Mouse (Mus musculus) right cerebral cortex, adult 2 months (tissue): ENCODE measurements at regions not wholly inside any gene's neighbourhood (a gene's known extent, or its start where the extent isn't known, plus 50 kb on each side); places are given as distances from the start of the nearest gene placed in this dataset.
"Not testable (repeated sequence)": the region's sequence is repeated elsewhere in the genome, so short reads cannot be mapped to it uniquely, and the experiment has no call there.

Source experiments
- DNase-seq, 2 experiments: peaks; one replicate each; pipeline ENCODE4 v3.0.0; 2021 to 2022; ENCODE audit warnings: low spot score in 2 of 2

GRCm38 (mm10) chr1:117354624-117355023 lies 342.3 kb upstream of the Gm28363 start:
- DNase-seq, result no peak

DNA sequence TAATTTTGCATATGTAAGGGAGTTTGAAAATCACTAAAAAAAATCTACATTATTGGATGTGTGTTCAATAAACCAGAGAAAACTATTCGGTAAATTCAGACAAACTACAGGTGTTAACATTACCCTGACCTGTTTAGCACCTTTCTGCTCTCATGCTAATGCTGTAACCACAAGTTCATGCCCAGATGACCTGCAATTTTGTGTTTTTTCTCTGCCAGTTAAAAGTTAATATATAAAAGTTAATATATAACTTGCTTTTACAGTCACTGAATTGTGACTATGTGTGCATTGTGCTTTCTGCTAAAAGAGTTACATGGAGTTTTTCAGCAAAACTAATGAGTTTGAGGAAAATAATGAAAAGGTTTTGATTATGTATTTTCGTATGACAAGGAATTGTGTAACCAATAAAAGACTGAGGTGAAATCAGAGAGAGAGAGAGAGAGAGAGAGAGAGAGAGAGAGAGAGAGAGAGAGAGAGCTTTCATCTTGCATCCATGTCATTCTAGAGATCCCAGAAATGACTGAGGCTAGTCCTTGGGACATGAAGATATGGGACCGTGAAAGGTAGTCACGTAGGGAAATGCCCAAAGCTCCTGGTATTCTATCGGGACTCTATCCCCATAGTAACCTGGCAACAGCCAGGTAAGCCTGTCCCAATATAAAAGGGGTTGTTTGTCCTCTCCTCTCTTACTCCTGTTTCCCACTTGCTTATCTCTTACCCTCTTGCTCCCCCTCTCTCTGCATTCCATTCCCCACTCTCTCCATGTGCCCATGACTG lies 340.3 kb upstream of the Gm28363 start:
- no peak for DNase-seq

DNA sequence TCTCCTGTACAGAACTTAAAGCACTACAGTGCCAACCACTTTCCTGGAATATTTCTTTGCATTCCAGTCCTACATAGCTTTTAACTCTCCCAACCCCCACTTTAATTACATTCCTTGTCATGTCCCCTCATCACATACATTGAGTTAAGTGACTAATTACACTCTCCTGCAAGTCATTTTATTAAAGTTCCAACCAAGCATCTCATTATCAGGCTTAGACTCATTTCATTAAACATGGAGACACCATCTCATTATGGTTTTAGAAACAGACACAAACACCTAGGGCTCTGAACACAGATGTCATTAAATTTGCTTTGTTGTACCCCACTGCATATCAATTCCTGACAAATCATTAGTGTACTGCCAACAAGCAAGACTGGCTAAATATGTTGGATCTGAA lies 332.9 kb upstream of the Gm28363 start:
- DNase-seq, result no peak

DNA sequence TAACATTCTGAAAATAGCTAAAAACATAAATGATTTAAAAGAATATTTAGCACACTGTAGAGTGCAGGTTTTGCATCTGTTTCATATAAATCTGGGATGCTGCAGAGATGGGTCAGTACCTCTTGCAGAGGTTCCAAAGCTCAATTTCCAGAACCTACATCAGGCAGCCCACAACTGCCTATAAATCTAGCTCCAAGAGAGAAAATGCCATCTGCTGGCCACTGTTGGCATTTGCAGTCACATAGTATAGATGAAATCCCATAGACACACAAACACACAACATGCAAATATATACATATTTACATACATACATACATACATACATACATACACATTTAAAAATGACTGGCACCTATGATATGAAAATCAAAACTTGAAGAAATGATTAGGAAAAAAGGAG lies 284.6 kb upstream of the Gm28363 start:
- DNase-seq, result peak in 1 of 2 experiments; percentile 1

- no peak for DNase-seq
Observed at GRCm38 (mm10) chr1:117457736-117458135, 239.2 kb upstream of the Gm28363 start.

DNA sequence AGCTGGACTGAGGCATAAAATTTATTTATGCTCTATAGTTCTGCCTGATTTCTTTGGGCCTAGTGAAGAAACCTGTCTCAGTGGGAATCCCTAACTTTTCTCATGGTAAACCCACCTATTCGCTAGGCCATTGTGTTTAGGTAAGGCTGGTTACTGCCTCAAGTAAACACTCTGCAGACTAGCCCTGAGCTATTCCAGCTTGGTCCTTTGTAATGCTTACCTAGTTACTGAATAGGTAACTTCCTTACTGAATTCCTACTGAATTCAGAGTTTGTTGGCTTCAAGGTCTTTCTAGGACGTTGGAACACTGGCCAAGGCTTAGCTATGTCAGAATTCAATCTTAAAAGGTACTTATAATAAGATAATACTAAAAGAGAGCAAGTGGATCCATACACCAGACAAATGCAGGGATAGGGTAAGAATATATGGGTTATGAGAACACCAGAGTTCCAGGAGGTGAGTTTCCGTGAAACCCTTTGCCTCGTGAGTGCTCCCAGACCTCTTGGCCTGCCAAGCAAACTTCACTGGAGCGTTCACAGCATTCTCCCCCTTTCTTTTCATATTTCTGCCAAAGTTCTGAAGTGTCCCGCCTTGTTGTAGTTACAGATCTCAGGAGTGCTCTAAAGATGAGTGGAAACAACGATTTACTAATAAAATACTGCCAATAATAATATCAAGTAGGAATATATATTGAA lies 238.6 kb upstream of the Gm28363 start:
- DNase-seq, result not testable (repeated sequence)

DNA sequence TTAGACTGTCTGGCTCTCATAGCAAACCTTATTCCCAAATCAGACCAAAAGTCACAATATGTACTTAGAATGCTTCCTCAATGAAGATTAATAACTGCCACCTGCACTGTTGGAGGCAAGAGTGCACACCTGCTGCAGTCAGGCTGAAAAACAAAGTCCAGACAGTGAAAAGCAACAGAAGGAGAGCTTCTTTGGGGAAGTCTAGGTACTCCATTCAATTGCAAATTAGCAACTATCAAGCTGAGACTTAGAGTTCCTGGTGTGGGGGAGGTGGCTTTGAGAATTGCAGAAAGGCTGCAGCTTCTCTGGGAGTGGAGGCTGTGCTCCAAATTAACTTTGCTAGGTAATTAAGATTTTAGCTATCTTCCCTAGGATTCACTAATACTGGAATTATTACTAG lies 237.8 kb upstream of the Gm28363 start:
- peak in 1 of 2 experiments; percentile 4 for DNase-seq

- DNase-seq, result no peak
Observed at GRCm38 (mm10) chr1:117490176-117490575, 206.8 kb upstream of the Gm28363 start.

DNA sequence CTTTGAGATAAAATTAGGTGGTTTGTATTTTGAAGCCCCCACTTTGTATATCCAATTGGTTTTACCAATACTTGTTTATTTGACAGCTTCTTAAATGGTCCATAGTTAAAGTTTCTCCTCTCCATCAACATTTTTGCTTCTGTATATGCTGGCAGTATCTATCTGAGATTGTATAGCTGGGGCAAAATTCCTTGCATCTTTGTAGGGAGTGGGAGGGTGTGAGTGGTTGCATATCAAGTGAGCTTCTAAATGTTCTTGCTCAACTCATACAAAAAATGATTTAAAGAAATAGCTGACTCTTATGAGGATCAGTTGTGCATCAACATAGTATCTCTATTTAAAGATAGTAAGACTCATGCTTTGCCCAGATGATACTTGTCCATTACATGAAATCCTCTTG lies 199.9 kb upstream of the Gm28363 start:
- no peak for DNase-seq

GRCm38 (mm10) chr1:117519498-117520032 lies 177.4 kb upstream of the Gm28363 start:
- peak; percentile 2 to 7 for DNase-seq
